In genomic region chr3:41217770-41218169, GRCm38 (mm10) we compare ENCODE assay signal across 12 mouse cellular contexts.
"Had no signal": no experiment of that assay in that cellular context is flagged by ENCODE, and none has a peak within 500 bp of the region (broad histone marks: within the 10 kb centered on the region; RNA-seq: fewer than 3 reads in every experiment).

No protein-coding gene starts in this region.

- H3K27me3 ChIP-seq: liver, embryonic 13.5 days; midbrain, embryonic 12.5 days; midbrain, embryonic 15.5 days had no signal

- H3K4me3 ChIP-seq: left cerebral cortex, adult 2 months; liver, embryonic 13.5 days; midbrain, embryonic 12.5 days; midbrain, embryonic 15.5 days had no signal

- H3K9ac ChIP-seq: liver, embryonic 13.5 days; midbrain, embryonic 12.5 days; midbrain, embryonic 15.5 days had no signal

- H3K36me3 ChIP-seq: liver, embryonic 13.5 days; midbrain, embryonic 12.5 days; midbrain, embryonic 15.5 days had no signal

- DNase-seq: kidney, postnatal 10 days; kidney, postnatal 36 days; layer of hippocampus, postnatal 36 days; liver, embryonic 13.5 days; lung, adult 2 months; lung, postnatal 14 days; thymus, adult 18-20 months; thymus, postnatal 36 days had no signal

- H3K4me2 ChIP-seq: liver, embryonic 13.5 days; midbrain, embryonic 12.5 days; midbrain, embryonic 15.5 days had no signal

- H3K4me1 ChIP-seq: liver, embryonic 13.5 days; midbrain, embryonic 12.5 days; midbrain, embryonic 15.5 days had no signal

- H3K9me3 ChIP-seq: liver, embryonic 13.5 days; midbrain, embryonic 12.5 days; midbrain, embryonic 15.5 days had no signal

- ATAC-seq: midbrain, embryonic 15.5 days had no signal

- H3K27ac ChIP-seq: left cerebral cortex, adult 2 months; liver, embryonic 13.5 days; macrophage; midbrain, embryonic 12.5 days; midbrain, embryonic 15.5 days had no signal
